Mouse (Mus musculus) testis, adult 2 months (tissue): ENCODE results near the gene Spindoc.

ENCODE experiments used
- CTCF ChIP-seq: fragments of 200-500 bp; IDR thresholded peaks from 2 replicates; pipeline ENCODE4 v1.5.1; 2012; ENCODE audit warnings: low read depth, mild to moderate bottlenecking, inconsistent platforms, low read length, moderate library complexity; ENCODE audit not compliant: control insufficient read depth, insufficient read depth, insufficient replicate concordance
- POLR2A ChIP-seq: fragments of 200-500 bp; IDR thresholded peaks from 2 replicates; pipeline ENCODE4 v1.6.1; 2012; ENCODE audit warnings: low read depth, mild to moderate bottlenecking, inconsistent platforms, low read length, moderate library complexity; ENCODE audit not compliant: control insufficient read depth

DNA sequence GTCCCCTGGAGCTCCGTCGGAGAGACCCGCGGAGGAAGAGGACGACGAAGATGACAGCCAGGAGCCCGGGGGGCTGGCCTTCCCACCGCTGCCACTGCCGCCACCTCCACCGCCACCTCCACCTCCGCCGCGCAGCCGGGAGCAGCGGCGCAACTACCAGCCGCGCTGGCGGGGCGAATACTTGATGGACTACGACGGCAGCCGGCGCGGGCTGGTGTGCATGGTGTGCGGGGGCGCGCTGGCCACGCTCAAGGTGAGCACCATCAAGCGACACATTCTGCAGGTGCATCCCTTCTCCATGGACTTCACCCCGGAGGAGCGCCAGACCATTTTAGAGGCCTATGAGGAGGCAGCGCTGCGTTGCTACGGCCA lies 39.8 kb upstream of the Spindoc start:
- TF ChIP-seq CTCF (no peak), POLR2A (no peak)
